Mouse (Mus musculus) small intestine, adult 2 months (tissue): ENCODE measurements at regions not wholly inside any gene's neighbourhood (a gene's known extent, or its start where the extent isn't known, plus 50 kb on each side); places are given as distances from the start of the nearest gene placed in this dataset.

Experiments used
- CTCF ChIP-seq: fragments of 200-500 bp; IDR thresholded peaks from 2 replicates; pipeline ENCODE4 v1.5.1; 2012; ENCODE audit warnings: low read depth, mild to moderate bottlenecking, control low read depth, inconsistent platforms, low read length, moderate library complexity, mixed read lengths; ENCODE audit not compliant: insufficient replicate concordance, insufficient read length; ENCODE audit errors: extremely low read depth
- POLR2A ChIP-seq: fragments of 200-500 bp; IDR thresholded peaks from 2 replicates; pipeline ENCODE4 v1.6.1; 2012; ENCODE audit warnings: low read depth, mild to moderate bottlenecking, control low read depth, inconsistent platforms, low read length, moderate library complexity

DNA sequence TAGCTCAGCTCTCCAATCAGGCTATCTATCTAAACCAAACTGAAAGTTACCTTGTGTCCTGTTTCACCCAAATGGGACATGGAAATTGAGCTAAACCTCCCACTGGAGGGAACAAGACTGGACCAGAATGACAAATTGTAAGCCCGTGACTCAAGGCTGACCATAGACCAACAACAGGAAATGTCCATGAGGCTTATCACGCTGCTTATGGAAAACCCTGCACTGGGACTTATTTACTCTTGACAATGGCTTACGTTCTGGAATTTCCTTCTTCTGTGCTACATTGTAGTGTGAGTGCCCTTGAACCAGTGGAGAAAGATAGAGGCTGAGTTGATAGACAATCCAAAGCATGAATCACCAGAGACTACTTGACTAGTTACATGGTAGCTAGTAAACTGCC lies 87.5 kb upstream of the Phactr1 start:
- TF ChIP-seq CTCF (no peak), POLR2A (no peak)
